Mouse (Mus musculus) liver, embryonic 11.5 days (tissue): ENCODE measurements around the gene Adam12. TPM values are rescaled to one million over a fixed set of nuclear protein-coding genes. Genes with fewer than 3 reads are reported as not detected.

Source experiments
- ATAC-seq: fragments of 200-750 bp; cut with Nextera tagmentation; replicated peaks from 2 replicates; pipeline ENCODE4 v1.8.0; 2017; ENCODE audit warnings: moderate number of reproducible peaks, mild to moderate bottlenecking, moderate TSS enrichment, moderate library complexity; ENCODE audit not compliant: low FRiP score
- DNase-seq: peaks from one replicate; pipeline ENCODE4 v3.0.0-alpha.2; 2017; ENCODE audit warnings: low spot score
- H3K27ac ChIP-seq: fragments of 300-500 bp; sonication (generic); 2 replicates; pipeline ENCODE4 v1.5.1; 2014; ENCODE audit warnings: mild to moderate bottlenecking, low read depth, low read length, control low read depth
- H3K27me3 ChIP-seq: fragments of 300-500 bp; sonication (generic); replicated peaks from 2 replicates; pipeline ENCODE4 v1.6.1; 2014; ENCODE audit warnings: low read length, mixed read lengths; ENCODE audit not compliant: control insufficient read depth, insufficient read depth
- H3K36me3 ChIP-seq: fragments of 300-500 bp; sonication (generic); 2 replicates; pipeline ENCODE4 v1.6.1; 2014; ENCODE audit warnings: mild to moderate bottlenecking, low read length, moderate library complexity, mixed read lengths; ENCODE audit not compliant: control insufficient read depth, insufficient read depth
- H3K4me1 ChIP-seq: fragments of 300-500 bp; sonication (generic); replicated peaks from 2 replicates; pipeline ENCODE4 v1.6.1; 2014; ENCODE audit warnings: low read length, mixed read lengths; ENCODE audit not compliant: control insufficient read depth, insufficient read depth
- H3K4me2 ChIP-seq: fragments of 300-500 bp; sonication (generic); 2 replicates; pipeline ENCODE4 v1.6.1; 2014; ENCODE audit warnings: mild to moderate bottlenecking, control low read depth, moderate library complexity
- H3K4me3 ChIP-seq: fragments of 300-500 bp; sonication (generic); 2 replicates; pipeline ENCODE4 v1.5.1; 2014; ENCODE audit warnings: low read depth, low read length, control low read depth
- H3K9ac ChIP-seq: fragments of 300-500 bp; sonication (generic); 2 replicates; pipeline ENCODE4 v1.6.1; 2014; ENCODE audit warnings: low read depth, low read length, control low read depth
- H3K9me3 ChIP-seq: fragments of 300-500 bp; sonication (generic); 2 replicates; pipeline ENCODE4 v1.6.1; 2016; ENCODE audit warnings: low read length, inconsistent platforms, mixed read lengths; ENCODE audit not compliant: control insufficient read depth
- WGBS: fragments of 180-500 bp; shearing (Covaris S2); extraction: QIAGEN DNeasy Blood & Tissue Kit; methylation state at CpG from one replicate; pipeline ENCODE4 v1.1.7; 2014; 5-methylcytosine and 5-hydroxymethylcytosine counted together
- polyA plus RNA-seq: library from polyadenylated mRNA; unstranded; fragments of >200 nt; fragmentation: Nextera tagmentation; extraction: Ambion mirVana; gene quantifications from 2 replicates; pipeline ENCODE4 v1.2.1, GENCODE M21; 2014

Adam12 gene
- polyA plus RNA-seq, 1 experiment from 2014 or later: 11.8 TPM

DNA sequence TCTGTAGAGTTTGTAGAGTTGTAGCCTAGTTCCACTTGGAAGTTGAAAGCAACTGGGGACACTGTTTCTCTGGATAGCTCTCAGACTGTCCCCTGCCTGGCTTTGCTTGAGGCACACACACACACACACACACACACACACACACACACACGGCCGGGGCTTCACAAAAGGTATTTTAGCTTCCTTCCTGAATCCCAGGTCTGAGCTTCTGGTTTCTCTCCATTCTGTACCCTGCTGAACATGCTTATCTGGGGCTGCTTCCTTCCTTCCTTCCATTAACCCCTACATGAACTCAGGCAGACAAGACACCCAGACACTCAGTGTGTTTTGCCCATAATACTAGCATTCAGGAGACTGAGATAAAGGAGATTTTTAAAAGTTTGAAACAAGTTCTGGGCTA is 2.0 kb downstream of the Adam12 start:
- Histone ChIP-seq H3K4me2 (no peak overlapping the region), H3K4me3 (no peak overlapping the region), H3K9ac (no peak overlapping the region), H3K27ac (peak overlapping the region; percentile 43; the same call in 1 of the 2 replicates), H3K4me1 (0 out of 2 replicates have a peak, but pooled peaks cover 2% of the 10 kb centered on the region), H3K27me3 (peaks cover 16% of the 10 kb centered on the region), H3K36me3 (no peaks in the 10 kb centered on the region), H3K9me3 (no peaks in the 10 kb centered on the region)
- 33% methylated on average over 2 of the region's 2 CpGs for WGBS
- no peak for DNase-seq
- no peak for ATAC-seq

DNA sequence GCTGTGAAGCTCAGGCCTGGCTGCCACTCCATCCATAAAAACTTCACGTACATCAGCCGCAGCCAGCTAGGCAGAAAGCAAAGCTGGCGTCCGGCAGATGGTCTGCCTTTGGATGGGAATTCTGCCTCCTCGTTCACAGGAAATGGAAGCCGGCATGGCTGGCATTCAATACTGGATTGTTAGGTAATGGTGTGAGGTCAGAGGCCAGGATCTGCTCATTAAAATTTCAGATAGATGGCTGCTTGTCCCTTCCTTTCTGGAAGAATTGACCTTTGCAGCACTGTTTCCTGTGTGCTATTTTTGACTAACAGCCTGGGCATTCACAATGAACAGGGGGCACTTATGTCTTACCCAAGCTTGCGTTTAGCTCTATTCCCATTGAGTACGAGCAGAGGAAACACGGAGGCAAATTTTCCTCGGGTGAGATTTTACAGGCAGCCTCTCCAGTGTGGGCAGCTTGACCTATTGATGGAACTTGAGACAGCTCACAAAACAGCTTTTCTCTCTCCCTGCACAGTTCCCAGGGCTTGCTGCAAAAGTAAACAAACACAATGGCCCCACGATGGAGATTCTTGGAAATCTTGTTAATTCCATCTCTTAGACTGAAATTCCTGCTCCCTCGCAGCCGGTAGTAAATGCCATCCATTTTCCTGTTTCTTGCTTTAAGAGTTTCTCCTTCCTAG is 4.0 kb downstream of the Adam12 start:
- H3K27ac ChIP-seq: no peak overlapping the region
- WGBS: 45% methylated on average over 13 of the region's 13 CpGs
- H3K4me1 ChIP-seq: 0 out of 2 replicates have a peak, but pooled peaks cover 2% of the 10 kb centered on the region
- H3K27me3 ChIP-seq: peaks cover 27% of the 10 kb centered on the region
- no peak overlapping the region for H3K4me2 ChIP-seq
- H3K9me3 ChIP-seq: no peaks in the 10 kb centered on the region
- no peak overlapping the region for H3K9ac ChIP-seq
- H3K4me3 ChIP-seq: no peak overlapping the region
- DNase-seq (no peak), ATAC-seq (no peak)
- no peaks in the 10 kb centered on the region for H3K36me3 ChIP-seq

DNA sequence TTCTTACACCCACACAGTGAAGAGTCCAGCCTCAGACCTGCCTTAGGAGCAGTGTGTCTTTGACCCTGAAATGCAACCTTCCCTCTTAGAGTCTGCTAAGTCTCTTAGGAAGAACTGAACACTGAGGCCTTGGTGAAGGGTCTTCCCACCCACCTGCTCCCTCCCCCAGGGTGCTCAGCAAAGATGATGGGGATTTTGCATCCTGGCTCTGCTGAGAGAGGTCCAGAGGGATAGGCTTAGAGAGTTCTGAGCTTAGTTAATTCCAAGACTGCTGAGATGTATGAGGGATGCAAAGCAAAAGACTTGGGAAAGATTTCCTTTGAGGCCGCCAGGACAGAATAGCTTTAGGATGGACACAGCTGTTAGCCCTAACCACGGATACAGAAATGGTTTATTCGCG is 4.8 kb downstream of the Adam12 start:
- Histone ChIP-seq H3K9ac (no peak overlapping the region), H3K36me3 (no peaks in the 10 kb centered on the region), H3K4me3 (no peak overlapping the region), H3K4me1 (0 out of 2 replicates have a peak, but pooled peaks cover 2% of the 10 kb centered on the region), H3K9me3 (no peaks in the 10 kb centered on the region), H3K4me2 (no peak overlapping the region), H3K27ac (no peak overlapping the region), H3K27me3 (peaks cover 27% of the 10 kb centered on the region)
- DNase-seq: no peak
- 81% methylated on average over 4 of the region's 4 CpGs for WGBS
- no peak for ATAC-seq

DNA sequence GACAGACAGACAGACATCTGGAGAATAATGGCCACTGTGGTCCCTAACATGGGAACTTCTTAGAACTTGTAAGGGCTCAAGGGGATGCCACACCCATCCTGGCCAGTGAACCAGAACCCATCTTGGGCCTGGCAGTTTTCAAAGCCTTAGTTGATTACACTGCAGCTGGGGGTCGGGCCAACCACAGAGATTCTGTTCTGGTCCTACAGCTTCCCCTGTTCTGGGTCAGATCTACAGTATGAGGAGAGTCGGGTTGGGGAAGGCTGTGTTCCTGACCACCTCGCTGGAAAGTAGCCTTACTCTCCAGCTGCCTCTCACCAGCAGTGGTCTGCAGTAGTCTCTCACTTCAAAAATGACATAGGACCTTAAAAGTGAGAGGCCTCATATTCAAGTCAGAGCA is 5.7 kb downstream of the Adam12 start:
- WGBS: 79% methylated on average over 3 of the region's 3 CpGs
- H3K4me3 ChIP-seq: no peak overlapping the region
- H3K36me3 ChIP-seq: no peaks in the 10 kb centered on the region
- no peaks in the 10 kb centered on the region for H3K9me3 ChIP-seq
- H3K4me1 ChIP-seq: 0 out of 2 replicates have a peak, but pooled peaks cover 2% of the 10 kb centered on the region
- DNase-seq: no peak
- peaks cover 27% of the 10 kb centered on the region for H3K27me3 ChIP-seq
- H3K9ac ChIP-seq: no peak overlapping the region
- no peak for ATAC-seq
- H3K27ac ChIP-seq: no peak overlapping the region
- no peak overlapping the region for H3K4me2 ChIP-seq

DNA sequence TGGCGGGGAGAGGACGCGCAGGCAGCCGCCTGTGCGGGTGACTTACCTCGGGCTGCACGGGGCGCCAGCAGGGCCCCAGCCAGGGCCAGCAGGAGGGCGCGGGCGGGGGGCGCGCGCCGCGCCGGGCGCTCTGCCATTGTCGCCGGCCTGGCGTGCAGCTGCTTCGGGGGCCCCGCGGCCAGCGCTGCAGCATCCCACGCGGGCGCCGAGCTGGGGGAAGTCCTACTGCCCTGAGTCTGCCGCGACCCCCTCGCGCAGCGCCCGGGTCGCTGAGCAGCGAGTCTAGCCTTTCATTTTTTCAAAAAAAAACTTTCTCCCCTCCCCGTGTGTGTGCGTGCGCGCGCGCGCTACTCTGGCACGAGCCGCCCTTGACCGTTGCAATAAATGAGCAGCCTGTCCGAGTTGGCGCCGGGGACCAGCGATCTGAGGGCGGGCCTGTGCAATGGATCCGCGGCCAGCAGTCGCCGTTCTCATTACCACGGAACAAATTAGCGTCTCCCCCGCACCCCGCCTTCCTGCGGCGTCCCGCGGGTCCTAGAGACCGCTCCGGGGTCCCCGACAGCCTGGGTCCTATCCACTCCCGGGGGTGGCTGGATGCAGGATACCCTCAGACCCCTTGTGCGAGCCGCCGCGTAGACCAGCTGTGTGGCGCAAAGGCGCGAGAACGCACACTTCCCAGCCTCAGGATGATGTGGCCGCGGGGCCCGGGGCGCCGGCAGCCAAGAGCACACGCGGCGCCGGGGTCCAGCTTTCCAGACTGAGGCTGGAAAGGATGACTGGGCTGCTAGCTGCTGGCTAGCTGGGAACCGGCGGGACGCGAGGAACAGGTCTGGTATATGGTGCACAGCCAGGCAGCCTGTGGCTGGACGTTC is 7.0 kb downstream of the Adam12 start:
- peaks cover 27% of the 10 kb centered on the region for H3K27me3 ChIP-seq
- 0 out of 2 replicates have a peak, but pooled peaks cover 2% of the 10 kb centered on the region for H3K4me1 ChIP-seq
- peak overlapping the region; percentile 59 for H3K4me3 ChIP-seq
- H3K9me3 ChIP-seq: no peaks in the 10 kb centered on the region
- peak overlapping the region; percentile 69 for H3K9ac ChIP-seq
- peak overlapping the region; percentile 68 for H3K4me2 ChIP-seq
- H3K36me3 ChIP-seq: no peaks in the 10 kb centered on the region
- DNase-seq (peak; percentile 71), ATAC-seq (no peak)
- WGBS: under 1% methylated on average over 67 of the region's 90 CpGs
- H3K27ac ChIP-seq: peak overlapping the region; percentile 84

DNA sequence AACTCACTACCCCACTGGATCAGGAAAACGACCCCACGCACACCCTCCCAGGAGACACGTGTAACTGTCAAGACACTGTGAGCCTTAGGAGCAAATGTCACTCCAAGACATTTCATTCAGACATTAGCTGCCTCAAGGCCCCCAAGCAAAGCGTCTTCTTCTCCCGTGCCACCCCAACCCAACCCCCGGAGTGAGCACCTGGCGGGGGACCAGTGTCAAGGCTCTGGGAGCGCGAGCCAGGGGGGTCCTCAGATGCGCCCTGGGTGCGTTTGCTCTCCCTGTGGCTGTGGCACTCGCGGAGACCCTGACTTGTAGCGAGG is 7.6 kb downstream of the Adam12 start:
- no peaks in the 10 kb centered on the region for H3K9me3 ChIP-seq
- peaks cover 27% of the 10 kb centered on the region for H3K27me3 ChIP-seq
- H3K9ac ChIP-seq: peak overlapping the region; percentile 69
- ATAC-seq: no peak
- WGBS: 1% methylated on average over 13 of the region's 14 CpGs
- peak overlapping the region; percentile 84 for H3K27ac ChIP-seq
- peak overlapping the region; percentile 59 for H3K4me3 ChIP-seq
- 0 out of 2 replicates have a peak, but pooled peaks cover 2% of the 10 kb centered on the region for H3K4me1 ChIP-seq
- H3K36me3 ChIP-seq: no peaks in the 10 kb centered on the region
- H3K4me2 ChIP-seq: peak overlapping the region; percentile 68
- peak; percentile 47 for DNase-seq

DNA sequence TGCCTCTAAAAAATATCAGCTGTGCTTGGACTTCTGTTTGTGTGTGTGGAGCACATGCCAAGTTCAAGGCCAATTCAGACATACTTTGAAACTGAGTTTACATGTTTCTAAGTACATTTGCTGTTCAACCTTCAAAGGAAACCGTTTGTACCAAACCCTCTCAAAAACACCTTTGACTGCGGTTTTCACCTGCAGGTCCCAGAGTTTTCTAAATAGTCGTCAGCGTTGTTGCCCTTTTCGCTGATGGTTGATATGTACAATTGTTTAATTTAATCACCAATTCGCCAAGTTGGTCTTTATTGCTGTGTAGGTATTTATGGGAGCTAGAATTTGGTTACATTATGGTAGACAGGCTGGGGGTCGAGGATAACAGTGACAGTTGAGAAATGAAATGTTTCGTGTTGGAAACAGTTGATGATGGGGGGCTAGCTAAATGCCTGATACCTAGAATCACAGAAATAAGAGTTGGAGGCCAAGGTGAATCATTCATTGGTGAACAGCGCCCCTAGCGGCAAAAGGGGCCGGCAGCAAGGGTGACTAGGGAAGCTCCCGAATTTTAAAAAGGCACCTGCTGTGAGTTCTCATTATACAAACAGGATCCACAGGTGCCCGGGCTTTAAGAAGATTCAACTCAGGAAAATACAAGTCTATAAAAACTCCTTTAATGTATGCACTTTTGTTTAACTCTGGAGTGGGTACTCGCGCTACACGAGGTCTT is 8.3 kb downstream of the Adam12 start:
- H3K4me2 ChIP-seq: peak overlapping the region; percentile 68
- H3K27ac ChIP-seq: no peak overlapping the region
- H3K9me3 ChIP-seq: no peaks in the 10 kb centered on the region
- 0 out of 2 replicates have a peak, but pooled peaks cover 2% of the 10 kb centered on the region for H3K4me1 ChIP-seq
- no peak overlapping the region for H3K9ac ChIP-seq
- DNase-seq (peak; percentile 78), ATAC-seq (no peak)
- WGBS: 25% methylated on average over 16 of the region's 16 CpGs
- H3K27me3 ChIP-seq: peaks cover 27% of the 10 kb centered on the region
- H3K36me3 ChIP-seq: no peaks in the 10 kb centered on the region
- H3K4me3 ChIP-seq: peak overlapping the region; percentile 59

DNA sequence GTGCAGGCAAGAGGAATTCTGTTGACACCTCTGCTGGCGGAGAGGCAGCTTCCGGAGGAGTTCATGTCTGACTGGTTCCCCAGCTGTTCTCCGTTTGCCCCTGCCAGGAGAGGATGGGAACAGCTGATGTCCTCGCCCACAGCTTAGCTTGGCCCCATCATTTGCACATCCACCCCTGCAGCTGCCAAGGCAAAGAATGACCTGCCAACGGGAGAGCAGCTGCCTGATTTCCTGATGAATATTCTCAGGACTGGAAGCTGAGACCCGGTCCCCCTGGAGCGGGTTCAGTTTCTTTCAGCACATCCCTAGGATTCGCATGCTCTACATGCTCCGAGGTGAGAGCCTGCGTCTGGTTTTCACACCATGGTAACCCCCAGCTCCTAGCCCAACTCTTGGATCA is 24.0 kb downstream of the Adam12 start:
- H3K27me3 ChIP-seq: no peaks in the 10 kb centered on the region
- no peak overlapping the region for H3K4me2 ChIP-seq
- H3K9me3 ChIP-seq: no peaks in the 10 kb centered on the region
- H3K27ac ChIP-seq: no peak overlapping the region
- ATAC-seq (no peak), DNase-seq (no peak)
- H3K36me3 ChIP-seq: no peaks in the 10 kb centered on the region
- WGBS: 70% methylated on average over 10 of the region's 10 CpGs
- H3K4me1 ChIP-seq: no peaks in the 10 kb centered on the region
- no peak overlapping the region for H3K9ac ChIP-seq
- no peak overlapping the region for H3K4me3 ChIP-seq
